Mouse (Mus musculus): ENCODE results near the gene Rab22a.
"Not testable (repeated sequence)": the region's sequence is repeated elsewhere in the genome, so short reads cannot be mapped to it uniquely, and the experiment has no call there.

Gene Rab22a

GRCm38 (mm10) chr2:173666876-173667275, 7.3 kb downstream of the Rab22a start:
- in situ Hi-C loops (cut with MboI, MseI), result no loop called here

DNA sequence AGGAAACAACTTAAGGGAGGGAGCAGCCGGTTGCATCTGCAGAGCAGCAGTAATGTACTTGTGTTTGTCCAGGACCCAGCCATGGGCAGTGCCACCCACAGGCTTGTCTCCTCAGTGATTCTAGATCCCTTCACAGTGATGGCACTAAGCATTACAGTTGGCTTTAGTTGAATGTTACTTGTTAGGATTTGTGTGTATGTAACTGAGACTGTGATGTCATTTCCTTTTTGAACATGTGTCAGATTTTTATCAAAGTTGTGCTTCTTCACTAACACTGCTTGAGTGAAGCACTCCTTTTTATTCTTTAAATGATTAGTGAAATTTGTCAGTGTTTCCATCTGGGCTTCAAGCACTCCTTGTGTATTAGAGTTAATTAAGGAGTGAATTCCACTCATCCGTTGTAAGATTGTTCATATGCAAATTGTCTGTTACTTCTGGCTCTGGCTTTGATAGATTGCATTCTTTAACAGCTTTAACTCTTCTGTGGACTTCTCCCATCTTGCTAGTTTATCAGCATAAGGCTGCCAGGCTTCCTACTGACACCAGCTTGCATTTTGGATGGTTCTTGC, 12.9 kb downstream of the Rab22a start:
- in situ Hi-C loops (cut with MboI, MseI), result no loop called here

GRCm38 (mm10) chr2:173673469-173673868, 13.9 kb downstream of the Rab22a start:
- in situ Hi-C loops (cut with MboI, MseI), result no loop called here

- in situ Hi-C loops (cut with MboI, MseI), result no loop called here
These were observed 19.0 kb downstream of the Rab22a start for GRCm38 (mm10) chr2:173678593-173678992.

DNA sequence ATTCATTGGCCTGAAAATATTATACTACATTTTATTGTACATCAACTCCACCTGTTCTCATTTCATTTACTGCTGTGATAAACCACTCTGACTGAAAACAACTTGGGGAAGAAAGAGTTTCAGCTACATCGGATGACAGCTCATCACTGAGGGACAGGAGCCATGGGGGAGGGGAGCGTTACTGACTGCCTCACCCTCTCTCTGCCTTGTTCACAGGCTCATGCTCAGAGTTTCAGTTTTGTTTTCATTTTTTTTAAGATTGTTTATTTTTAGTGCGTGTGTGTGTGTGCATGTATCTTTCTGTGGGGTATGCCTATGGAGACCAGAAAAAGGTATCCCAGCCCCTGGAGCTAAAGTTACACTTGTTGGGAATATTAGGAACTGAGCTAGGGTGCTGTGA, 19.7 kb downstream of the Rab22a start:
- in situ Hi-C loops (cut with MboI, MseI), result no loop called here

DNA sequence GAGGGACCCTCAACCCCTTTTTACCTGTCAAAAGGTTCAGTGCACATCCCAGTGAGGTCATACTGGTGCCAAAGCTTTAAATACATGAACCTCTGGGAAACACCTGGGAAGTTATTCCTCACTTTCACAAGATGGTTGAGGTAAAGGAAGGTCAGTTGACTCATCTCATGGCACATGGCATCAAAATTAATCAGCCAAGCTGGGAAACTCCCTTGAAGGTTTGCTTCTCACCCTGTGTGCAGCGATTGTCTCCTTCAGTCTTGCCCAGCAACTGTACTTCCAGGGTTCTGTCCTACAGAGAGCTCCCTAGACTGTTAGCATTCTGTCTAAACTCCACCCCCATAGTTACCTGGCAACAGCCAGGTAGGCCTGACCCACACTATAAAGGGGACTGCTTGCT, 20.6 kb downstream of the Rab22a start:
- in situ Hi-C loops (cut with MboI, MseI), result no loop called here

- in situ Hi-C loops (cut with MboI, MseI), result no loop called here
These were observed 23.2 kb downstream of the Rab22a start for GRCm38 (mm10) chr2:173682773-173683172.

DNA sequence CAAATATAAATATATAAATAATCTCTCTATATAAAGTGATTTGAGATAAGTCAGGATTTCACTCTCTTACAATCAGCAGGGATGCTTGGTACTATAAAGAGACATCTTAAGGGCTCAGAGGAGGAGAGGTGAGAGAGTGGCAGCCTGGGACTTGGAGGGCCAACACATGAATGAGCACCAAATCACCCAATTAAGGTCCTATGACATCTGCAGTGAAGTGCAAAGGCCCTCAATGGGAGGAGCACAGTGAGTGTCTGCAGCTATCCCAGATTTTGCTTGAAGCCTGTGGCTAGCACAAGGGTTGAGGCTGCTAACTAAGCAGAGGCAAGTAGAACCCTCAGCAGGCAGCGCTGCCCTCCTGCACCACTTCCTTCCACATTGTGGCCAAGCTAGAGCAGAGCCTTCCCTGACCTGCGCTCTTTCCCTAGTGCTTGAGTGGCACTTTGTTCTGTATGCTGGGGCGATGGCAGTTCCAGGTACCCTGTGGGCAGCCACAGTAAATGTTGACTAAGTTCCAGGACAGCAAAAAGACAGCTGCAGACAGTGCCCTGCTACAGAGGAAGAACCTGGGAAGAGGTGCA, 26.3 kb downstream of the Rab22a start:
- in situ Hi-C loops (cut with MboI, MseI), result loop anchor here (5.0 kb wide), 1 partner anchor 41 kb away; no protein-coding TSS in a partner anchor

- in situ Hi-C loops (cut with MboI, MseI), result loop anchor here (5.0 kb wide), 1 partner anchor 40 kb away; no protein-coding TSS in a partner anchor
These were observed 27.8 kb downstream of the Rab22a start for GRCm38 (mm10) chr2:173687363-173687762.

GRCm38 (mm10) chr2:173689835-173690234, 30.3 kb downstream of the Rab22a start:
- in situ Hi-C loops (cut with MboI, MseI), result loop anchor here (5.0 kb wide), 1 partner anchor 37 kb away; no protein-coding TSS in a partner anchor

- in situ Hi-C loops (cut with MboI, MseI), result no loop called here
These were observed 32.2 kb downstream of the Rab22a start for GRCm38 (mm10) chr2:173691748-173692147.

DNA sequence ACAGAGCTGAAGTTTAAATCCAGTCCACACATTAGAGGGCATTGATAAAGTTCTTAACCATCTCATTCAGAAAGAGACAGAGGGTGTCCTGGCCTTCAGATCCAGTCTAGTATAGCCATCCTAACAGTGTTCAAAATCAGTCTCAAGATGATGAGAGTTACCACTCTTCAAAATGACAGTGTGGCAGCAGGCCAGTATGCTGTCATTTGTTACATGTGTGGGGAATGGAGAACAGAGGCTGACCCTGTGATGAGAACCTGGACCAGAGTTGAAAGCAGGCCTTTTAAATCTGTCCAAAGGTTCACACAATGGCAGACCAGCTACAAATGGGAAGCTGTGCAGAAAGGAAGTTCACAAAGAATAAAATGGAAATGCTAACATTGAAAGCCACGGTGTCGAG, 33.1 kb downstream of the Rab22a start:
- in situ Hi-C loops (cut with MboI, MseI), result no loop called here

GRCm38 (mm10) chr2:173698850-173699249, 39.3 kb downstream of the Rab22a start:
- in situ Hi-C loops (cut with MboI, MseI), result no loop called here

DNA sequence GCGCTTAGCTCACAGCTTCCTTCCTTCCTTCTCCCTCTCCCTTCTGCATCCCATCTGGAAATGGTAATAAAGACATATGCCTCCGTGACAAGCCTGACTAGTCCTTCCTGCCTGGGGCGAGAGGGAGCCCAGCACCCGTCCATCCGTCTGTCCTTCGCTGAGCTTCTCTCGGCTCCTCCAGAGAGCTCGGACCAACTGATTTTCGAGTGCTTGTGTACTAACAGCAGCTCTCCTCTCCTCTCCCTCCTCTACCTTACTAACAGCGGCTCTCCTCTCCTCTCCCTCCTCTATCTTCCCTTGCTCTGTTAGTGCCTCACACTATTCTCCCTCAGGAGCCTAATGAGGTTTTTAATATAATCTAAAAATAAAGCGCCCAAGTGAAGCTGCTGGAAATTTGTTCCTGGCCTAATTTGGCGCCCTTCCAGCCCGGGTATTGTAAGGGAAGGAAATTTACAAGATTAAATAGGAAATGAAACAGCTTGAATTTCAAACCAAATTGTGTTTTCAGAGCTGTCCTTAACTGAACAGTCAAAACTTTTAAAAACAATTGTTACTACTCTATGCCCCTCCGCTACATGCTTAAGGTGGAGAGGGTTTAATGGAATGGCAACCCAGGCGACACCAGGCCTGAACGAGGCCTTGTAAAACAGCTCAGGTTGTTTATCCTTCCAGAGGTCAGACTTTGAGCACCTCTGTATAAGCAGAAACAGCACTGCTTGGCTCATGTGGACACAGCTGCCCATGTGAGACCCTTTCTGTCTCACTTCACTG, 42.7 kb downstream of the Rab22a start:
- in situ Hi-C loops (cut with MboI, MseI), result no loop called here

DNA sequence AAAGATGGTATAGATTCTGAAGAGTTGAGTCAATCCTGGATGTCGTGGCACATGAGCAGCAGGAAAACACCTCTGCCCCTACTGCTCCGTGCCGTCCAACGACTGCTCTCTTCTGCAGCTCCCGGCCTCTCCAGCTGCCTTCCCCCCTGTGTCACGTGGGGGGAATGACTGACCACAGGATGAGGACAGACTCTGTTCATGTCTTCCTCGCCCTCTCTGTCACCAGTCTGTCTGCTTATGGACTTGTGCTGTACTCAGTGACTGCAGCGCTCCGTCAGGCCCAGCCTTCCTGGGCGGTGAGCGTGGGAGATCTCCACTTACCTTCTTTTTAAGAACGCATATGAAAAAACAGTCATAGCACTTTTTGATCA, 43.3 kb downstream of the Rab22a start:
- in situ Hi-C loops (cut with MboI, MseI), result no loop called here

- in situ Hi-C loops (cut with MboI, MseI), result no loop called here
These were observed 46.4 kb downstream of the Rab22a start for GRCm38 (mm10) chr2:173705827-173706551.

GRCm38 (mm10) chr2:173707626-173708025, 48.1 kb downstream of the Rab22a start:
- in situ Hi-C loops (cut with MboI, MseI), result not testable (repeated sequence)

DNA sequence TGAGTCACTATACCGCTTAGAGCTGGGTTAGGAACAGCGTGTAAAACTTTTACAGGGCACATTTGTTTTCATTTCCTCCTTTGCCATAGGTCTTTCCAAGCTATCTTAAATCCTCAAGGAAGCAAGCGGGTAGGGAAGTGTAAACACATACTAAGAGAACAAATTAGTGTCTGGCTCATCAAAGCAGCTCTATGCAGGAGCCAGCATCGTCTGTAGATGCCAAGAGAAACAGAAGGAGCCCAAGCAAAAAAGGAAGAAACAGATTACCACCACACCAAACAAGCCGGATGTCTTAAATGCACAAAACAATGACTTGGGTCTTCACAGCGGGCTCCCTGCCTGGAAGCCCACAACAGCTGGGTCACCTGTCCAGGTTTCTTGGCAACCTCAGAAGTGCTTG, 50.6 kb downstream of the Rab22a start:
- in situ Hi-C loops (cut with MboI, MseI), result no loop called here

DNA sequence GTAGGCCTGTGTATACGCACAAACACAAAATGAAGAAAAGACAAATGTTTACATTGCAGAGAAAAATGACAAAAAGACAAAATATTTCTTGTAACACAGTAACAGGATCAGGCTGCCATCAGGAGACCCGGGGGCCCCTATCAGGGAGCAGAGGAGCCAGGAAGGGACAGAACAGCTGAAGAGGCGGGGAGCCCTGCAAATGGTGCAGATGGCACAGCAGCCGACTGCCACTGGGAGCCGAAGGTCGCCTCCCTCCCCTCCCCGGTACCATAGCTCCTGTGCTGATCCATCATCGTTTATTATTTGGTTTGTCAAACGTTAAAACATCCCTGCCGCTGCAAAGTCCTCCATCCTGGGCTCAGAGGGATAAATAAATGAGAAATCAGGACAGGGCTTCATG, 53.1 kb downstream of the Rab22a start:
- in situ Hi-C loops (cut with MboI, MseI), result no loop called here

- in situ Hi-C loops (cut with MboI, MseI), result no loop called here
These were observed 53.7 kb downstream of the Rab22a start for GRCm38 (mm10) chr2:173713241-173713640.

GRCm38 (mm10) chr2:173714620-173715218, 55.2 kb downstream of the Rab22a start:
- in situ Hi-C loops (cut with MboI, MseI), result no loop called here

DNA sequence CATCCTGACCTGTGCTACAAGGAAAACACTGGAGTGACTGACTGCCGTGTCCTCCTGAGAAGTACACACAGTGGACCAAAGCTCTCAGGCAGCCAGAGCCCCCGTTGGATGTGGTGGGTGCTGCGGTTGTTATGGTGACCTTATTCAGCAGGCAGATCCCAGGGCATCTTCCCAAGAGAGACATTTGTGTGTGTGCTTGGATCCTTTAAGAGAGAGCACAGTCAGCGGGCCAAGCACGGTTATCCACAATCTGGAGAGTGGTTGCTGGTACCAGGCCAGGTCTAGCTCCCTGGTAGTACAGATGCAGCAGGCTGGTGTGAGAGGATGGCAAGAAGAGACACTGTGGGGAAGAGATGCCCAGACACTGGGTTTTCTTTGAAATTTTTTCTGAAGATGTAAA, 57.4 kb downstream of the Rab22a start:
- in situ Hi-C loops (cut with MboI, MseI), result no loop called here
